Mouse (Mus musculus) stomach, postnatal 0 days (tissue): ENCODE measurements around the gene Ccl9.

Experiments used
- CTCF ChIP-seq: IDR thresholded peaks from 2 replicates; pipeline ENCODE4 v1.5.1; 2016; ENCODE audit warnings: antibody characterized with exemption, low read depth, mild to moderate bottlenecking, moderate library complexity
- EP300 ChIP-seq: optimal IDR thresholded peaks from 2 replicates; pipeline ENCODE3; 2016; ENCODE audit warnings: antibody characterized with exemption

DNA sequence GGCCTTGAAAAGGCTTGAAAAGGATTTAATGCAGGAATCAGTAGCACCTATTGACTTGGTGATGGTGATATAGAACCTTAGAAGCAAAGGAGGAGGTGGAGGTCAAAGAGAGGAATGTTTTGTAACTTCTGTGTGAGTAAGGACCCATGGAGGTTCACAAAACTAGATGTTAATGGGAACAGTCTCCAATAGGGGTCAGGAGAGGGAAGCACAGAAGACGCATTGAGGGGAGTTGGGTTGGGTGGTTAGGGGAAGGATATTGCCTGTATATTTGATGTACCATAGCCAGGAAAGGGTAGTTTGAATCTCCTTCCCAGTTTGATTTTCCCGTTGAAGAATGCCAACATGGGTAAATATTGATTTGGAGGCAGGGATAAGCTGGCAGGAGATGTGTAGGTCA is 5.8 kb upstream of the Ccl9 start:
- TF ChIP-seq CTCF (no peak), EP300 (no peak)
